Mouse (Mus musculus): ENCODE data around the gene Fzr1. TPM values are rescaled to one million over a fixed set of nuclear protein-coding genes. Genes with fewer than 3 reads are reported as not detected.
A peak's percentile ranks its signal among the peaks of the same experiment; 100 is the strongest.

Fzr1 gene
- polyA plus RNA-seq (2015; fragmentation: Nextera tagmentation; extraction: Ambion mirVana) = 127 and 147 TPM in 2 replicates

DNA sequence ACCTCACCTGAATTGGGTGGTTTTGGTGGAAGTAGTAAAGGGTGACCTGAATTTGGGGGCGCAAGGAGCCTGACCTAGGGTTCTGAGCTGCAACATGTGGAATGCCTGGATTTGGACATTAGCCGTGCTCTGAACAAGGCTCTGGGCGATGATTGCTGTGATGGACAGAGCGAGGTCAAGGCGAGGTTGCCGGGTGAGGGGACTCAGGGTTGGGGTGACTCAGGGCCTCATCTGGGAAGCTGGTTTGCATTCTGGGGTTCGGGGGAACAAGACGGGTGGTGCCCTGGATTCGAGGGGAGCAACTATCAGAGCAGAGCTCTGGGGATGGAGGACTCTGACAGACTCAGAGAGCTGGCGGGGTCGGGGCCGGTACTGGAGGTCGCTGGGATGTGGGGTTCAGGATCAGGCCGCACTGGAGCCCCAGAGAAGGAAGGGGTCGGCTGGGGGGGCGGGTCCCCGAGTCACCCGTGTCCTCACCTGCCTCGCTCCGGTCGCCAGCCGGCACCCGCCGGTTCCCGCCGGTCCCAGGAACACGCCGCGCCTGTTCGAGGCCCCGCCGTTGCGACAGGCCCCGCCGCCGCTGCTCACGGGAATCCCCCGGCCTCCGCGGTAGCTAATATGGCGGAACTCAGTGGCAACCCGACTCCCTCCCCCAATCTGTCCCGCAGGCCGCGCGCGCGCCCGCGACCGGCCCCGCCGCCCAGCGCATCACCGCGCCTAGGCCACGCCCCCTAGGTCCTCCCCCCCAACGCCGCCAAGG is at the start of gene Fzr1:
Gene Fzr1 (minus strand): TSS at position 724 of the 760 bp plus-strand sequence.
- no peak for ATAC-seq (ENCODE audit: insufficient read depth)
- Histone ChIP-seq H3K4me3 (replicated peaks) (peak within 1 kb of the TSS; percentile 76), H3K9ac (peak within 1 kb of the TSS; percentile 96), H3K4me1 (replicated peaks) (peaks cover 80% of the 10 kb centered on the region), H3K27ac (replicated peaks) (peak within 1 kb of the TSS; percentile 99), H3K27me3 (no peaks in the 10 kb centered on the region), H3K4me2 (peak within 1 kb of the TSS; percentile 77), H3K9me3 (replicated peaks) (no peaks in the 10 kb centered on the region), H3K36me3 (replicated peaks) (peaks cover 35% of the 10 kb centered on the region)
- WGBS (ENCODE audit: insufficient replicate concordance) = under 1% methylated on average over 56 of the region's 59 CpGs

DNA sequence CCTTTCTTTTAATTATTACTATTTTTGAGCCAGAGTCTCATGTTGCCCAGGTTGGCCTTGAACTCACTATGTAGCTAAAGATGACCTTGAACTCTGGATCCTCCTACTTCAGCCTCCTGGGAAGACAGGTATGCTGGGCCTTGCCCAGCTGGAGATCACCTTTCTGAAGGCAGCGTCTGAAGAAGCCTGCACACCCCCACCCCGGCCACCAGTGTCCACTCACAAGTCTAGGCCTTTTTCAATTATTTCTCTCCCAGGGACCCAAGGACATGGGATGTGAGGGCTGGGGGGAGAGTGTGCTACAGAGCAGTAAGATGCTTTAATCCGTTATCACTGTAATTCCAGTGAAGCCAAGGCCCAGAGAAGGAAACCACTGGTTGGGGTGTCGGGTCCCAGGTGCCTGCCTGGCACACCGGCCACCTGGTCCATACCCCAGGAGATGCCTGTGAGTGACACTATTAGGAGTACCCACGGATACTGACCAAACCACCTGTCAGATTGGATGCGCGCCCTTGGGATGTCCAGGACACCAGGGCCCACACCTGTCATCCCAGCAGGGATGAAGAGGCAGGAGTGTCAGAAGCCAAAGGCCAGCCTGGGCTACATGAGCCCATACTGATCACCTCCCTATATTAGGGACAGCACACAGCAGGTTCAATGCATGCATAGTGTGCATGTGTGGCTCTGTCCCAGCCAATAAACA is 49.6 kb upstream of the Fzr1 start:
- no peak overlapping the region for H3K27ac ChIP-seq (replicated peaks)
- no peak overlapping the region for H3K4me3 ChIP-seq (replicated peaks)
- H3K9ac ChIP-seq = no peak overlapping the region
- WGBS (ENCODE audit: insufficient replicate concordance) = 71% methylated on average over 8 of the region's 8 CpGs
- peaks cover 95% of the 10 kb centered on the region for H3K27me3 ChIP-seq
- no peak for ATAC-seq (ENCODE audit: insufficient read depth)
- no peak overlapping the region for H3K4me2 ChIP-seq
- H3K4me1 ChIP-seq (replicated peaks) = peaks cover 69% of the 10 kb centered on the region
- H3K36me3 ChIP-seq (replicated peaks) = no peaks in the 10 kb centered on the region
- no peaks in the 10 kb centered on the region for H3K9me3 ChIP-seq (replicated peaks)

DNA sequence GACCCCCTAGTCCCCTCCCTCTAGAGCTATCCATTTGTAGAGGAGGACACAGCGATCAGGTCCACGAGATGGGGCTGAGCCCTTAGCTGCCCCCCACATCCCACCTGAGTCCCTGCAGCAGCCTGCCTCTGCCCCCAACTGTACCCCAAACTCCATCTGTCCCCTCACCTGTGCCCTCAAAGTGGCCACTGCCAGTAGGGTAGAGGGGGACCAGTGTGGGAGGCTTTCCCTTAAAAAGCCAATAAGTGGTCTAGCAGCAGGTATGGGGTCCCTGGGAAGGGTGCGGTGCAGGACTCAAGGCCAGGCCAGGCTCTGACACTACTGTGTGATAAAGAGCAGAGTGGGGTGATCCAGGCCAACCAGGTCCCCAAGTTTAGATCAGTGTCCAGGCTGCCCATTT is 49.0 kb upstream of the Fzr1 start:
- ATAC-seq (ENCODE audit: insufficient read depth) = no peak
- Histone ChIP-seq H3K4me2 (peak overlapping the region; percentile 69), H3K27me3 (peaks cover 94% of the 10 kb centered on the region), H3K9me3 (replicated peaks) (no peaks in the 10 kb centered on the region), H3K4me1 (replicated peaks) (peaks cover 62% of the 10 kb centered on the region), H3K27ac (replicated peaks) (no peak overlapping the region), H3K36me3 (replicated peaks) (no peaks in the 10 kb centered on the region), H3K4me3 (replicated peaks) (peak overlapping the region; percentile 59; the same call in 1 of the 2 replicates), H3K9ac (no peak overlapping the region)
- 41% methylated on average over 3 of the region's 3 CpGs for WGBS (ENCODE audit: insufficient replicate concordance)

DNA sequence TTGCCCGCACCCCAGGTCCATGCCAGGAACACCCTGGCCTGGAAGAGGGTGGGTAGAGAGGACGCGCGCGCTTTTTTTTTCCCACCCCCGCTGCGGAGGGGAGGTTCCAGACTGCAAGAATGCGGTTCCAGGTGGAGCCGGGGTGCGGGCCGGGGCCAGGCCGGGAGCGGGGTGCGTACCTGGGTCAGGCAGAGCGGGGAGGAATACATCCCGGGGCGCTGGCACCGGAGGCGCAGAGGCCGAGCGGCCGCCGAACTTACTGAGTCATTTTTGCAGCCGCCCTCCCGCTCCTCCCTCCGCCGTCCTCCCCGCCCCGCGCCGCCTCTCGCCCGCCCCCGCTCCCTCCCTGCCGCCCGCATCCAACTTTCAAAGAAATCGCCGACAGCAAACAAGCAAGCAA is 48.6 kb upstream of the Fzr1 start:
- ATAC-seq (ENCODE audit: insufficient read depth) = no peak
- Histone ChIP-seq H3K9me3 (replicated peaks) (no peaks in the 10 kb centered on the region), H3K27me3 (peaks cover 91% of the 10 kb centered on the region), H3K27ac (replicated peaks) (no peak overlapping the region), H3K4me2 (peak overlapping the region; percentile 69), H3K36me3 (replicated peaks) (no peaks in the 10 kb centered on the region), H3K4me3 (replicated peaks) (peak overlapping the region; percentile 59), H3K4me1 (replicated peaks) (peaks cover 60% of the 10 kb centered on the region), H3K9ac (peak overlapping the region; percentile 42; the same call in 1 of the 2 replicates)
- 2% methylated on average over 36 of the region's 38 CpGs for WGBS (ENCODE audit: insufficient replicate concordance)

DNA sequence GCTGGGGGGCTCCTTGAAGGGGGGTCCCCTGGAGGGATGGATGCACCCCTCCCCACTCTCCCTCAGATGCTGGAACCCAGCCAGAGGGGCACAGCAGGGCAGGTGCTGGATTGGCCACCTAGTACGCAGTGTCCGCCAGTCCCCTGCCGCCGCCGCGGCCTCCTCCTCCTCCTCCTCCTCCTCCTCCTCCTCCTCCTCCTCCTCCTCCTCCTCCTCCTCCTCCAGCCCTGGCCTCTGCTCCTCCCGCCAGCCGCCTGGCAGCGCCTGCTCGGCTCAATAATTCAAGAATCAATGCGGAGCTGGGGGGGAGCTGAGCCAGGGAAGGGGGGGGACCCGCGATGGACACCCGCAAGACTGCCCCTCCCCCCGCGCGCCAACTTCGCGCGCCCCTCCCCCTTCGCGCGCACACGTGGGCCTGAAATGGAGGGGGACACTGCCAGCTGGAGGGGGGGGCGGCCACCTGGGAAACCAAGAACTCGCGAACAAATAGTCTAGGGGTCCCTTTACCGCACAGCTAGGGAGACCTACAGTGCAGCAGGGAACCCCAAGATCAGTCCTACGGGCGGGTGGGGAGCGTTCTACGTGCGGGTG is 47.9 kb upstream of the Fzr1 start:
- Histone ChIP-seq H3K4me1 (replicated peaks) (peaks cover 53% of the 10 kb centered on the region), H3K4me3 (replicated peaks) (peak overlapping the region; percentile 59), H3K9ac (peak overlapping the region; percentile 42; the same call in 1 of the 2 replicates), H3K4me2 (peak overlapping the region; percentile 69), H3K9me3 (replicated peaks) (no peaks in the 10 kb centered on the region), H3K27ac (replicated peaks) (no peak overlapping the region), H3K27me3 (peaks cover 84% of the 10 kb centered on the region), H3K36me3 (replicated peaks) (no peaks in the 10 kb centered on the region)
- 1% methylated on average over 28 of the region's 33 CpGs for WGBS (ENCODE audit: insufficient replicate concordance)
- ATAC-seq (ENCODE audit: insufficient read depth) = no peak

DNA sequence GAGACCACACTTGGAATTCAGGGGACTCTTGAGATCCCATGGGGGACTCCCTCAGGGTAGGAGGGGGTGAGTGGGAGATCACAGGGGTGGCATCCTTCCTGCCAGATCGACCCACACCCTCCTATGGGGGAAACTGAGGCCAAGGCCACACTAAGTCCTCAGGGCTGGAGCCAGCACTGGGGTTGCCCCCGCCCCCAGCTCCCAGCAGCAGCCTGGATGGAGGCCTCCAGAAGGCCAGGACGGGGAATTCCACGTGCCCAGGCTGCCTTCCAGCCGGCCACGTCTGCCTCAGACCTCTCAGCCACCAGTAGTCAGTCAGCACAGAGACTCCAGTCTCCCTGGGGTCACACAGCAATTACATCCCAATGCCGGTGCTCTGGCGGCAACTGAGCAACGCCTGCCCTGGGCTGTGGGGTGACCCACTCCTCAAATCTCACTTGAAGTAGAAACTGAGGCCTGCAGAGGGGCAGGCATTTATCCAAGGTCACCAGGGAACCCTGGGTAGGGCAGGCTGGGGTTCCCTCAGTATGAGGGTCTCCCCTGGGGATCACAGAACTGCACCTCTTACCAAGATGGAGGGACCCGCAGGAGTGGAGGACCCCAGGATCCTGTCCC is 47.0 kb upstream of the Fzr1 start:
- Histone ChIP-seq H3K27me3 (peaks cover 76% of the 10 kb centered on the region), H3K9me3 (replicated peaks) (no peaks in the 10 kb centered on the region), H3K4me1 (replicated peaks) (peaks cover 45% of the 10 kb centered on the region), H3K4me3 (replicated peaks) (no peak overlapping the region), H3K9ac (no peak overlapping the region), H3K4me2 (peak overlapping the region; percentile 69; the same call in 1 of the 2 replicates), H3K27ac (replicated peaks) (peak overlapping the region; percentile 9; the same call in 1 of the 2 replicates), H3K36me3 (replicated peaks) (no peaks in the 10 kb centered on the region)
- no peak for ATAC-seq (ENCODE audit: insufficient read depth)
- 46% methylated on average over 10 of the region's 10 CpGs for WGBS (ENCODE audit: insufficient replicate concordance)

DNA sequence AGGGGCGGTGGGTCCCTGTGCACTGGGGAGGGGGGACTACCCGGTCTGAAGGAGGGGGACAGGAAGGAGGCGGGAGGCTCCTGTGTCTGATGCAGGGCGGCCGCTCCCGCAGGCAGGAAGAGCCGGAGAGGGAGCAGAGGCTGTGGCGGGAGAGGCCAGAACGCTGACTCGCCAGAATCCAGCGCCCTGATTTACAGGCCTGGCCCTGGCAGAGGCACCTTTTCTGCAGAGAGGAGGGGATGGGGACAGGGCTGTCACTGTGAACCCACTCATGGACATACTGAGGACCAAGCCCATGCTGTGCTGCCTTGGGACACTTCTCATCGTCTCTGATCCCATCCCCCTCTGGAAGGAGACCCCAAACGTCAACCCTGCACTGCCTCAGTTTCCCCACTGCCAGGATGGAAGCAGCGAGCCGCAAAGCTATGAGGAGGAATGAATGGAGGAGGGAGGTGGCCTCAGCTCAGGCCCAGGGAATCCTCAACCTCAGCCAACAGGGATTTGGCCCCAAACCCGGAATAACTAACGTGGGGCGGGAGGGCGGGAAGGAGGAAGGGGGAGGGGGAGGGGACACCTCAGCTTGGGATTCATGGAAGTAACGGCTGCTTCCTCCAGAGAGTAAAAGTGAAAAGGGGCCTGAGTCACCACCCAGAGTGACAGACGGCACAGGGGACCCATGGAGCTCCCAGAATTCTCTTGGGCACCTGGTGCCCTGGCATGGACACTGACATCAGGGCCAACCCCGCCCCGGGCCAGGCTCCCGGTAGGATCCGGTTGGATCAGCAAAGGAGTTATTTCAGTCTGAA is 46.1 kb upstream of the Fzr1 start:
- no peaks in the 10 kb centered on the region for H3K36me3 ChIP-seq (replicated peaks)
- peaks cover 44% of the 10 kb centered on the region for H3K4me1 ChIP-seq (replicated peaks)
- no peak overlapping the region for H3K9ac ChIP-seq
- no peaks in the 10 kb centered on the region for H3K9me3 ChIP-seq (replicated peaks)
- peaks cover 67% of the 10 kb centered on the region for H3K27me3 ChIP-seq
- H3K4me3 ChIP-seq (replicated peaks) = no peak overlapping the region
- H3K27ac ChIP-seq (replicated peaks) = no peak overlapping the region
- peak overlapping the region; percentile 15; the same call in 1 of the 2 replicates for H3K4me2 ChIP-seq
- 9% methylated on average over 25 of the region's 25 CpGs for WGBS (ENCODE audit: insufficient replicate concordance)
- no peak for ATAC-seq (ENCODE audit: insufficient read depth)

DNA sequence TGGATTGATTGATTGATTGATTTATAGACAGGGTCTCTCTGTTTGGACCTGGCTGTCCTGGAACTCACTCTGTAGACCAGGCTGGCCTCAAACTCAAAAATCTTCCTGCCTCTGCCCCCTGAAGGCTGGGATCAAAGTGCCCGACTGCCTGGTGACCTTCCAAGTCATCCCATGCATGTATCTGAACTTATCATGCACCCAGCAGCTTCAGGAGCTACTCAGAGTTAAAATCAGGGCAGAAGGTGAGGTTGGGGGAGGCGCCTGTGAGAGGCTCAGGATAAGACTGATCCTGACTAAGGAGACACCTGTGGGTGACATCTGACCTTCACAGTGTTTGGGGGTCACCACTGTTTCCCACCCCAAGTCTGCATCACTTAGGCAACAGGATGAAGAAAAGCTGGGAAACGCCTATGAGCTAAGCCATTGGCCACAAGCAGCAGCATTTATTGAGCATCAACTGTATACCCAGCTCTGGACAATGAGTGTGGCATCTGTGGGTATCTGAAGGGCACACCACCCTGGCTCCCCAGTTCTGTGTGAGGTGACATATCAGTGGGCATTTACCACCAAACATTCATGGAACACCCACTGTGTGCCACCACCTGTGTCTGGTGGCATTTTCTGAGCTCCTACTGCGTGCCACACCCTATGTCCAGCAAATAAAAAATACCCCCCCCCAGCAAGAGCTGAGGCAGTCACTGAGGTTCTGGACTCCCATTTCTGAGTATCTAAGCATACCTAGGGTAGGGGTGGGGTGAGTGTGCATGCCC is 45.3 kb upstream of the Fzr1 start:
- Histone ChIP-seq H3K9ac (no peak overlapping the region), H3K4me1 (replicated peaks) (peaks cover 45% of the 10 kb centered on the region), H3K9me3 (replicated peaks) (no peaks in the 10 kb centered on the region), H3K4me3 (replicated peaks) (no peak overlapping the region), H3K27me3 (peaks cover 59% of the 10 kb centered on the region), H3K4me2 (no peak overlapping the region), H3K27ac (replicated peaks) (no peak overlapping the region), H3K36me3 (replicated peaks) (no peaks in the 10 kb centered on the region)
- ATAC-seq (ENCODE audit: insufficient read depth) = no peak
- WGBS (ENCODE audit: insufficient replicate concordance) = 45% methylated on average over 4 of the region's 4 CpGs

DNA sequence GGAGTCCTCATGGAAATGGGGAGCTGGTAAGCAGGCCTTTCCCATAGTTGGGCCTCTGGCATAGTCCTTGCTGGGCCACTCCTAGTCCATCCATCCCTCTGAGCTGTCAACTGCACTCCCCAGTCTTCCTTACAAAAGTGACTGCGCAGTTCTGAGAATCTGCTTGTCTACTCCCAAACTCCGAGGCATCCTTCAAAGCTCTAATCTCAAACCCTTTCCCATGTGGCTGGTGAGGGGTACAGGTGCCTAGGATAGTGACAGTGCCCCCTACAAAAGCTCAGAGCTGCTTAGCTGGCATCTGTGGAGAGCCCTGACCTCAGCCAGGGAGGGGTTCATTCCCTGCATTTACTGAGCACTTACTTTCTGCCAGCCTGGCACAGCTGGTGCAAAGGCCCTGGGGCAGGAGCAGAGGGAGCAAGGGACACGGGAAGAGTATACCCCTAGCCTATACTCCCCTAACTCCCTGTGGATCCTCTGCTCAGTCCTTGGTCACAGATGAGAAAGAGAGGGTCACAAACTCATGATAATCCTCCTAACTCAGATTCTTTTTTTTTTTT is 44.4 kb upstream of the Fzr1 start:
- 71% methylated on average over 3 of the region's 3 CpGs for WGBS (ENCODE audit: insufficient replicate concordance)
- H3K4me2 ChIP-seq = no peak overlapping the region
- H3K9ac ChIP-seq = no peak overlapping the region
- H3K36me3 ChIP-seq (replicated peaks) = no peaks in the 10 kb centered on the region
- H3K4me1 ChIP-seq (replicated peaks) = peaks cover 47% of the 10 kb centered on the region
- H3K27ac ChIP-seq (replicated peaks) = no peak overlapping the region
- H3K27me3 ChIP-seq = peaks cover 59% of the 10 kb centered on the region
- ATAC-seq (ENCODE audit: insufficient read depth) = no peak
- no peaks in the 10 kb centered on the region for H3K9me3 ChIP-seq (replicated peaks)
- no peak overlapping the region for H3K4me3 ChIP-seq (replicated peaks)

Measured in liver, embryonic 15.5 days (tissue).